Mouse (Mus musculus): ENCODE results near the gene Gm11983.

- no peak for TF ChIP-seq CTCF (IDR thresholded peaks at IDR 0.05; ENCODE audit: borderline replicate concordance, insufficient read depth, low read depth, low read length)
- no peak for TF ChIP-seq POLR2A (IDR thresholded peaks at IDR 0.05; ENCODE audit: borderline replicate concordance, insufficient read depth, low read length)
Measured at GRCm38 (mm10) chr11:6865536-6865935, 28.1 kb upstream of the Gm11983 start.

All from cerebellum, adult 2 months (tissue).